Mouse (Mus musculus): ENCODE data around the gene Dixdc1.

Gene Dixdc1

GRCm38 (mm10) chr9:50745806-50746205 lies 6.5 kb upstream of the Dixdc1 start:
- DNase-seq (ENCODE audit: low spot score in 2 of 2): no peak

DNA sequence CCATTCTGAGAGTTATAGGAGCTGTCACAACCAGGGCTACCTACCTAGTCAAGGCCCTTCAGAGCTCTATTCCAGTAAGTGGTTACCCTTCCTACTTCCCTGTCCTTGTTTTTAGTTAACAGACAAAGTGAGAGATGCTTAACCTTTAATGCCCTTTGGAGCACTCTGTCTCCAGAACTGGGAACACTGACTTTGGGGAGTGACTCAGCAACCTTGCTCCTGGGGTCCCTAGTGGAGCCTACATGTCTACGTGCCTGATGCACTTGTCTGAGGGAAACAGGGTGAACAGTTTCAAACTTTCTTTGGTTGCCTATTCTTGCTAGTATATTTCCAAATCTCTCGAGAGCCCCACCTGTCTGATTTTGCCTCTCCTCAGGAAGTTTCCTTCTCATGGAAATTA lies 3.4 kb upstream of the Dixdc1 start:
- no peak for DNase-seq (ENCODE audit: low spot score in 2 of 2)

DNA sequence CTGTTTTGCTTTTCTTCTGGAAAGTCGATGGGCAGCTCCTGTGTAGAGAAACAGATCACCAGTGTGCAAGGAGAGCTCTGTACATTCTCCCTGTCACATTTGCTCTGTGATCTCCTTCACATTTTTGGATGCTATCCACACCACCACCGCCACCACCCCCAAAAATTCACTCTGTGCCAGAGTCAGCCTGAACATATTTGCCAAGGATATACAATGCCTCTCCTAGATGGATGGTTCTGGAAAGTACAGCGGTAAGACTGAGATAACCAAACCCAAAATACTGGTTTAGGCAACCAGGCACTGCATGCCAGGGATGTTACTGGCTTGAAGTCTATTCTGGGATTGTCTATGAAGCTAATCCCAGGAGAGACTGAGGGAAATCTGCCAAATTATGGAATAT lies 2.9 kb upstream of the Dixdc1 start:
- peak in 1 of 2 experiments; percentile 28 for DNase-seq (ENCODE audit: low spot score in 2 of 2)

DNA sequence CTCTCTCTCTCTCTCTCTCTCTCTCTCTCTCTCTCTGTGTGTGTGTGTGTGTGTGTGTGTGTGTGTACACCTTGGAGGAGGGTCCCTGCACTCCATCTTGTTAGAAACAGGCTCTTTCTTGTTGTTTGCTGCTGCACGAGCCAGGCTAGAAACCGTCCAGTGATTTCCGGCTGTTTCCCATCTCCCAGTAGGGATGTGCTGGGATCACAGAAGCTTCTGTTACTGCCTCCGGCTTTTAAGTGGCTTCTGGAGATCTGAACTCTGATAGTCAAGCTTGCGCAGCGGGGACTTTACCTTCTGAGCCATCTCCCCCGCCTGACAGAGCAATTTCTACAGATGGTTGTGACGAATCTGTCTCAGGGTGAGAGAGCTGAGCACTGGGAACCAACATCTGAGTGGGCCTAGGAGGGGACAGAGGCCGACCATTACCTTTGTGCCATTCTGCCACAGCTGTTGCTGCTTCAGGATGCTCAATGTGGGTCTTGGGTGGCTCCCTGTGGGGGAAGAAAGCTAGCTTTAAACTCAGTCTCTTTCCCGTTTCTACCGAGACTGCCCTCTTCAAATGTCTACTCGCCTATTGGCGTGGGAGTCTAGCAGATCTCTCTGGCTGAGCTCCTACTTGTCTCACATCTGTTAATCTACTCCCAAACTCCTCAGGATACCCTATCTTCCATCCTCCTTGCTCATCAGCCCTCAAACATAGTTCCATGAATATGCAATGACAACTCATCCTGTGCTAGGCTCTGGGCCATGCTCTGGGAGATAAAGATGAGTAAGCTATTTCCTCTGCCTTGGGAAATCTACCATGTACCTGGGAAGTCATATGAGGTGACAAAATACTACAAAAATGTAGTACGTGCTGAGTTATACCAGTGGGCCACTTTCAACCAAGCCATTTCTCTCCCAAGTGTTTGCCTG lies 1.8 kb upstream of the Dixdc1 start:
- DNase-seq (ENCODE audit: low spot score in 2 of 2): peak in 1 of 2 experiments; percentile 42

DNA sequence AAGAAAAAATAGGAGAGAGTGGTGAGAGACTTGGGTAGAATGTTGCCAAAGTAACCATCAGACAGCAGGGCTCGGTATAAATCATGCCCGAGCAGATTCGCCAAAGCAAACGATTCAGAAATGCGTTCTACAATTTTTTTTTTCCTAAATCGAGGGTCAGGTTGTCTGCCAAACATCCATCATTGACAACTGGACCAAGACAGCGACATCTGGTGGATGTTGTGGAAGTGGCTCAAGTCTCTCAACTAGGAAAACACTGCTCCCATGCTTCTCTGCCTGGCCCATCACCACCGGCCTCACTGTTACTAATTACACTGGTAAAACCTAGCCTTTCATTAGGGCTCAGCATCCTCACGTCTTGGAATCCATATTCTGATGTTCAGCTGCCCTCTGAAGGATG lies 4.3 kb downstream of the Dixdc1 start:
- DNase-seq (ENCODE audit: low spot score in 2 of 2): peak in 1 of 2 experiments; percentile 55

GRCm38 (mm10) chr9:50732560-50732959 lies 6.8 kb downstream of the Dixdc1 start:
- DNase-seq (ENCODE audit: low spot score in 2 of 2): no peak

GRCm38 (mm10) chr9:50729600-50729999 lies 9.7 kb downstream of the Dixdc1 start:
- no peak for DNase-seq (ENCODE audit: low spot score in 2 of 2)

DNA sequence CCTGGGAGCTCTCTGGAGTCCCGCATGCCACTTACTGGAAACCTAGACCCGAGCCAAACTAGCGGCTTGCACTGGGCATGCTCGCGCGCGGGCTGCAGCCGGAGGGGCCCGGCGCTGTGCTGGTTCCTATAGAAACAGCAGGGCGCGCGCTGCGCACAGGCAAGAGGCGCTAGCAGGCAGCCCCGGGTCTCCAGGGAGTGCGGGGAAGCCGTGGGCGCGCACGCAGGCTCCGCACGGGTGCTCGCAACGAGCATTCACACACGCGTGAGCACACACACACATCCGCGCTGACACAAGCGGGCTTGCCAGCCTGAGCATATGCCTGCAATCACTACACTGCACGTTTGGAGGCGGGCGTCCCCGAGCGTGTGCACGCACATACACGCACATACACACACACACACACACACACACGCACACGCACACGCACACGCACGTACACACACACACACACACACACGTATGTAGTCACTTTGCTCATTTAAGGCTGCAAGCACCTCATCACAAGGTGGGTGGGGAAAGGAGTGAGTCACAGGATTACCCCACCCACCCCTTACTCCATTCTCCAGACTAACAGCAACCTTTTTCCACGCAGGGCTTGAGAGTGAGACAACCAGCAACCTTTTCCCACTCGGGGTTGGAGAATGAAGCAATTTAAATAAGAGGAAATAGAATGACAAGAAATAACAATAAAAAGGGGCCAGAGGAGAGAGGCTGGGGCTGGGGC lies 11.2 kb downstream of the Dixdc1 start:
- DNase-seq (ENCODE audit: low spot score in 2 of 2): peak; percentile 79 to 92

GRCm38 (mm10) chr9:50727171-50727924 lies 12.0 kb downstream of the Dixdc1 start:
- peak; percentile 75 for DNase-seq (ENCODE audit: low spot score in 2 of 2)

DNA sequence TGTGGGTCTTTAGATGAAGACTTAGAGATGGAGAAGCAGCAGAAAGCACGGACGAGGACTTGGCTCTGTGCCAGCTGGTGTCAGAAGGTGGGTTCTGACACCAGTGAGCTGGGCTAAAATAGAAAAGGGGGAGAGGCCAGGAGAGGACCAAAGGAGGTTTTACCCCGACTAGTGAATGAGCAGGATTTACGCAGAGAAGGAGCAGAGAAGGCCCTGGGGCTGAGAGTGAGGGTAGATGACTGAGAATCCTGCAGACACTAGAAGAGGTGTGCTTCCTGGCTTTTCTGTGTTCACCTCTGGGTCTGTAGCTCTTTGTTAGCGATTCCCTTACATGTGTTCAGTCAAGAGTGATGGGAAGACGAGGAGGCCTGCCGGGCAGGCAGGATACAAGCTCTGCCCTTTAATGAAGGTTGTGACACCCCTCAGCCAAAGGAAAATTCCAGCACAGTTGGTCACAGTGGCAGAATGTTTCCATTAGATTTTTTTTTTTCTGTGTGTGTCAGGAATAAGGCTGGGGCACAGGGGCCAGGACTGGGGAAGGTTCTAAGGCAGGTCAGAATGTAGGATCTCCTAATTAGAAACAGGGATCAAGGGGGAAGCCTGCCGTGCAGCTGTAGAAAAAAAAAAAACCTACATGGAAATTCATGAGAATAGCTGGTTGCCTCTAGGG lies 13.3 kb downstream of the Dixdc1 start:
- no peak for DNase-seq (ENCODE audit: low spot score in 2 of 2)

GRCm38 (mm10) chr9:50724661-50725330 lies 14.5 kb downstream of the Dixdc1 start:
- no peak for DNase-seq (ENCODE audit: low spot score in 2 of 2)

DNA sequence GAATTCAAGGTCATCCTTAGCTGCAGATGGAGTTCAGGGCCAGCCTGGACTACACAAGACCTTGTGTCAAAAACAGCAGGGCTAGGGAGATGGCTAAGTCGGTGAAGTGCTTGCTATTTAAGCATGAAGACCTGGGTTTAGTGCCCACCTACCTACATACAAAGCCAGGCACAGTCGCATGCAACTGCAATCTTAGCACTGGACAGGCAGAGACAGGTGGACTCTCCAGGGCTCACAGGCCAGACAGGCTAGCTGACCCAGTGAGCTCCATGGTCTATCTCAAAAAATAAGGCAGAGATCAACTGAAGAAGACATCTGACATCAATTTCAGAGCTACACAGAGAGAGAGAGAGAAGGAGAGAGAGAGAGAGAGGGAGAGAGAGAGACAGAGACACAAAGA lies 15.2 kb downstream of the Dixdc1 start:
- DNase-seq (ENCODE audit: low spot score in 2 of 2): no peak

DNA sequence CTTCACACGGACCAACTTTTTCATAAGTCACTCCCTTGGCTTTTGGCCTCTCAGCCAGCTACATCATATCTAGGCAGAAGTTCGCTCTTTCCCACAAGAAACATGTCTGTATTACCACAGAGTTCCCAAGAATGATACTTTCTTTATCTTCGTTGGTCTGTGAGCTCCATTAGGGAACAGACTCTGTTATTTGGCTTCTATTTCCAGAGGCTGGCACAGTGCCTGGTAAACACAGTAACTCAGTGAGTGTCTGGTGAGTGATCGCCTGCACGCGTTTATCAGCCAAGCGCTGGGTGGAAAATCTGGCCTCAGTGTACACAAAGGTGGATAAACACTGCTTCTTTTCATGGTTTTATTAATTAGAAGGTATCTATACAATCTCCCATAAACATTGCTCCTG lies 15.9 kb downstream of the Dixdc1 start:
- DNase-seq (ENCODE audit: low spot score in 2 of 2): peak in 1 of 2 experiments; percentile 57

GRCm38 (mm10) chr9:50722451-50722911 lies 16.8 kb downstream of the Dixdc1 start:
- no peak for DNase-seq (ENCODE audit: low spot score in 2 of 2)

DNA sequence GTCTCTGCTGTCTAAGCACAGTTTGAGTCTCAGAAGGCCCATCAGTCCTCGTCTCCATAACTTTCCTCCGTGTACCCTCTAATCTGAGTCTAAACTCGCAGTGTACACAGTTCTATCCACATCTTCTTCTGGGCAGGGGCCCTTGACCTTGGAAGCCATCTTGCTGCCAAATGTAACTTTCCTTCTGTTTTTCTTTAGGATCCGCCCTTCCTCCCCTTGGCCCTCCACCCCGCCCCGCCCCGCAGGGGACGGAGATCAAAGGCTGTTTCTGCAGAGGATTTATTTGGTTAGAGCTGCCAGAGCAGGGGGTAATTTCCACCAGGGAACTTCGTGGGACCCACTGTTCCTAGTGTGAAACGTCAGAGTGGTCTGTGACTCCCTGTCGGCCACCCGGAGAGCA lies 18.3 kb downstream of the Dixdc1 start:
- DNase-seq (ENCODE audit: low spot score in 2 of 2): no peak

- DNase-seq (ENCODE audit: low spot score in 2 of 2): no peak
These were observed 20.4 kb downstream of the Dixdc1 start for GRCm38 (mm10) chr9:50718878-50719277.

GRCm38 (mm10) chr9:50714188-50714587 lies 25.1 kb downstream of the Dixdc1 start:
- no peak for DNase-seq (ENCODE audit: low spot score in 2 of 2)

DNA sequence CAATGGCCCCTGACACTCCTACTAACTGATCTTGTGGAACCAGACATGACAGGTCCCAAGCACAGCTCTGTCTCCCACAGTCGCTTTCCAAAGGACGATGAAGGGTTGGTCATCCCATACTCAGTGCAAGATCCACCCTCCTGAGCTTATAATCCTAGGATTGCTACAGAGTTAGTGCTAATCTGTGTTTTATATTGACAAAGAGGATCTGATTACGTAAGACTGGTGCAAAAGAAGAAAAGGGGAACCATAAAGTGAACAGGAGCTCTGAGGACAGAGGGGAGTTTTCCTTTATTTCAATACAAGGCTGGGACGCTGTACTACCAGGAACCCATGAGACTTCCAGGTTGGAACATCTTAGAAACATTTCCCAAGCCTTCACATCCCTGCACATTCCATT lies 28.0 kb downstream of the Dixdc1 start:
- DNase-seq (ENCODE audit: low spot score in 2 of 2): no peak

GRCm38 (mm10) chr9:50709108-50709507 lies 30.2 kb downstream of the Dixdc1 start:
- DNase-seq (ENCODE audit: low spot score in 2 of 2): no peak

GRCm38 (mm10) chr9:50704907-50705306 lies 34.4 kb downstream of the Dixdc1 start:
- no peak for DNase-seq (ENCODE audit: low spot score in 2 of 2)
